Mouse (Mus musculus) adrenal gland, adult 8-10 months (tissue): Measurements from ENCODE around the gene 9930022D16Rik. TPM values are rescaled to one million over a fixed set of nuclear protein-coding genes. Genes with fewer than 3 reads are reported as not detected.

Experiments
- DNase-seq: peaks from one replicate; pipeline ENCODE4 v3.0.0; 2022
- microRNA-seq, 2 experiments: library from miRNA; unstranded; fragments of <30 nt; microRNA quantifications; one replicate each; pipeline ENCODE4 v1.2.0; 2022
- total RNA-seq, 4 experiments: library from RNA; stranded (reverse); gene quantifications; 2 replicates each; pipeline ENCODE4 v1.2.4; 2022

The 9930022D16Rik gene
- total RNA-seq, 4 experiments from 2014 or later: not detected

- DNase-seq: no peak
Observed at GRCm38 (mm10) chr11:109456261-109456660, 42.5 kb downstream of the 9930022D16Rik start.

- no peak for DNase-seq
Observed at GRCm38 (mm10) chr11:109458165-109458564, 44.4 kb downstream of the 9930022D16Rik start.

- no peak for DNase-seq
Observed at GRCm38 (mm10) chr11:109460586-109460985, 46.9 kb downstream of the 9930022D16Rik start.

GRCm38 (mm10) chr11:109465068-109465467, 51.4 kb downstream of the 9930022D16Rik start:
- no peak for DNase-seq

GRCm38 (mm10) chr11:109466987-109467386, 53.3 kb downstream of the 9930022D16Rik start:
- no peak for DNase-seq

- DNase-seq: no peak
Observed at GRCm38 (mm10) chr11:109468133-109468532, 54.4 kb downstream of the 9930022D16Rik start.

Small RNA genes lying within 50 kb of the gene (microRNA-seq; reads per million reads assigned to microRNA genes)
- gene Gm25540: 0 reads per million in 2 experiments

Other genes with a start within 250 kb of the 9930022D16Rik start
- gene Rgs9, start 115.8 kb upstream of the 9930022D16Rik start, total RNA-seq: 1 to 10 TPM; 4.9 to 9.8 (median 7.4) TPM
- gene Gna13, start 51.1 kb upstream of the 9930022D16Rik start, total RNA-seq: 10 to 100 TPM; 65.1 to 70.3 (median 68.0) TPM
- gene Amz2, start 12.0 kb downstream of the 9930022D16Rik start, total RNA-seq: 10 to 100 TPM; 42.2 to 58.0 (median 49.0) TPM
- gene Arsg, start 59.5 kb downstream of the 9930022D16Rik start, total RNA-seq: 10 to 100 TPM in 2 of 4 experiments, 1 to 10 TPM in 2; 5.8 to 18.1 (median 11.7) TPM
- 1 to 10 TPM in 2 of 4 experiments, under 1 TPM in 2; 0.41 to 3.0 (median 1.3) TPM for gene Slc16a6, start 59.7 kb downstream of the 9930022D16Rik start, total RNA-seq
- gene Wipi1, start 198.1 kb downstream of the 9930022D16Rik start, total RNA-seq: 10 to 100 TPM; 32.2 to 43.7 (median 40.0) TPM
- 100 to 1,000 TPM; 388 to 483 (median 411) TPM for gene Prkar1a, start 235.5 kb downstream of the 9930022D16Rik start, total RNA-seq